29 mouse cellular contexts compared by ENCODE assay signal in the genomic region with DNA sequence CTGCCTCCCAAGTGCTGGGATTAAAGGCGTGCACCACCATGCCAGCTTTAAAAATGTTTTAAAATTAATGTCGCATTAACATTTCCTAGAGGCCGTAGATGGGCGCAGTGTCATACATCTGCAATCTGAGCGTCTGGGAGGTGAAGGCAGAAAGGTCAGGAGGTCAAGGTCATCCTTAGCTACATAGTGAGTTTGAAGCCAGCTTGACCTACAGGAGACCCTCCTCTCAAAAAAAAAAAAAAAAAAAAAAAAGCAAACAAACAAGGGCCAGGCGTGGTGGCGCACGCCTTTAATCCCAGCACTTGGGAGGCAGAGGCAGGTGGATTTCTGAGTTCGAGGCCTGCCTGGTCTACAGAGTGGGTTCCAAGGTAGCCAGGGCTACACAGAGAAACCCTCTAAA. TPM values are rescaled to one million over a fixed set of nuclear protein-coding genes. Genes with fewer than 3 reads are reported as not detected.
"Had no signal": no experiment of that assay in that cellular context is flagged by ENCODE, and none has a peak within 500 bp of the region (broad histone marks: within the 10 kb centered on the region; RNA-seq: fewer than 3 reads in every experiment).

No protein-coding gene starts in this region.

- H3K27me3 ChIP-seq: embryonic facial prominence, embryonic 12.5 days; embryonic facial prominence, embryonic 13.5 days; embryonic facial prominence, embryonic 15.5 days; forebrain, embryonic 15.5 days had no signal

- H3K4me3 ChIP-seq: embryonic facial prominence, embryonic 10.5 days; embryonic facial prominence, embryonic 12.5 days; embryonic facial prominence, embryonic 13.5 days; embryonic facial prominence, embryonic 15.5 days; erythroblast, embryonic 14.5 days; forebrain, embryonic 10.5 days; forebrain, embryonic 12.5 days; forebrain, embryonic 13.5 days; forebrain, embryonic 15.5 days; gastrocnemius, adult 2 months; heart, adult 2 months; heart, embryonic 10.5 days had no signal

- H3K4me2 ChIP-seq: embryonic facial prominence, embryonic 12.5 days; embryonic facial prominence, embryonic 13.5 days; embryonic facial prominence, embryonic 15.5 days; forebrain, embryonic 12.5 days; forebrain, embryonic 13.5 days; forebrain, embryonic 15.5 days had no signal

- H3K4me1 ChIP-seq: forebrain, embryonic 15.5 days; heart, embryonic 10.5 days had no signal

- H3K27ac ChIP-seq: embryonic facial prominence, embryonic 10.5 days; embryonic facial prominence, embryonic 12.5 days; embryonic facial prominence, embryonic 13.5 days; embryonic facial prominence, embryonic 15.5 days; forebrain, embryonic 10.5 days; forebrain, embryonic 12.5 days; forebrain, embryonic 13.5 days; forebrain, embryonic 15.5 days; gastrocnemius, adult 2 months; heart, adult 2 months; heart, embryonic 10.5 days had no signal

- H3K9ac ChIP-seq: embryonic facial prominence, embryonic 12.5 days; embryonic facial prominence, embryonic 13.5 days; embryonic facial prominence, embryonic 15.5 days; forebrain, embryonic 12.5 days; forebrain, embryonic 13.5 days; forebrain, embryonic 15.5 days; forebrain, postnatal 0 days had no signal

- ATAC-seq: forebrain, embryonic 13.5 days; forebrain, embryonic 15.5 days; forebrain, embryonic 16.5 days; forebrain, postnatal 0 days had no signal

- H3K36me3 ChIP-seq: embryonic facial prominence, embryonic 10.5 days; embryonic facial prominence, embryonic 12.5 days; embryonic facial prominence, embryonic 13.5 days; embryonic facial prominence, embryonic 15.5 days; forebrain, embryonic 10.5 days; forebrain, embryonic 12.5 days; forebrain, embryonic 15.5 days; heart, embryonic 10.5 days had no signal

- DNase-seq: cerebellum, adult 9-11 months; cerebellum, postnatal 10 days; cerebellum, postnatal 14 days; cerebellum, postnatal 25 days; cerebellum, postnatal 36 days; embryo, embryonic 11 days; forebrain, postnatal 0 days; gastrocnemius, adult 2 months; gastrocnemius, postnatal 10 days; gastrocnemius, postnatal 14 days; gastrocnemius, postnatal 25 days; gastrocnemius, postnatal 36 days; heart, adult 11 months; heart, adult 18-20 months; heart, adult 2 months had no signal

- H3K9me3 ChIP-seq: embryonic facial prominence, embryonic 10.5 days; embryonic facial prominence, embryonic 12.5 days; embryonic facial prominence, embryonic 13.5 days; embryonic facial prominence, embryonic 15.5 days; forebrain, embryonic 10.5 days; forebrain, embryonic 12.5 days; forebrain, embryonic 13.5 days; forebrain, embryonic 15.5 days; heart, embryonic 10.5 days had no signal

RNA-seq across cellular contexts. Expression of gene Sall4, which starts 18.4 kb away (rescaled TPM):
- total RNA-seq: common myeloid progenitor, adult 5-6 weeks; granulocyte monocyte progenitor cell, adult 5-6 weeks had no signal
- polyA plus RNA-seq: gonadal fat pad, adult 2 months had no signal

RNA-seq across cellular contexts. Expression of gene Atp9a, which starts 44.0 kb away (rescaled TPM):
- total RNA-seq: common myeloid progenitor, adult 5-6 weeks had no signal
